Mouse (Mus musculus) MEL (cell line): ENCODE results near the gene Tmem174.

Source experiments
- HCFC1 ChIP-seq: IDR thresholded peaks from 2 replicates; pipeline ENCODE4 v1.6.1; 2012; ENCODE audit warnings: low read depth, mild to moderate bottlenecking, inconsistent platforms, low read length, improper control_type of control experiment, moderate library complexity
- MAX ChIP-seq: IDR thresholded peaks from 2 replicates; pipeline ENCODE4 v1.6.1; 2011; ENCODE audit warnings: low read length, improper control_type of control experiment
- NELFE ChIP-seq: IDR thresholded peaks from 2 replicates; pipeline ENCODE4 v1.6.1; 2011; ENCODE audit warnings: low read depth, low read length, improper control_type of control experiment

GRCm38 (mm10) chr13:98624506-98624905 is 12.7 kb downstream of the Tmem174 start:
- no peak for TF ChIP-seq NELFE
- TF ChIP-seq MAX = no peak
- no peak for TF ChIP-seq HCFC1
